Mouse (Mus musculus): ENCODE measurements around the gene Syne1. TPM values are rescaled to one million over a fixed set of nuclear protein-coding genes. Genes with fewer than 3 reads are reported as not detected.

Gene Syne1
- polyA plus RNA-seq, 1 experiment: 140 TPM

DNA sequence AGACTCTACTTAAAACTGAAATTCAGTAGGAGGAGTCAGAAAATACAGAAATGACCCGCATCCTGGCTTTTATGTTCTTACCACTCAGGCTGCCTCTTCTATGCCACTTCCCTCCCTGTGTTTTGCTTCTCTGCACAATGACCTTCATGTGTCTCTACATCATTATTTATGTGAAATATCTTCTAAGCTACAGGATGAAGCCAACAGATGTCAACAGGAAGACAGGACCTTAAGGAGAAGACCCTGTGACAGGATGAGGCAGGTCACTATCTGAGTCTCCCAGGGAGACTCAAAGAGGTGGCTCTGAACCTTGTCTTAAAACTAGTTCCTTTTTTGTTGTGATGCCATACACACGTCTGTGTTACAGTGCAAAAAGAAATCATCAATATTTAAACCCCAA is 353.9 kb downstream of the Syne1 start:
- Histone ChIP-seq H3K4me3 (ENCODE audit: insufficient read depth, low read depth, low read length) (no peak overlapping the region), H3K27ac (ENCODE audit: insufficient read depth, low read depth, low read length) (no peak overlapping the region), H3K4me1 (ENCODE audit: control insufficient read depth, insufficient read depth, low read length) (peaks cover 7% of the 10 kb centered on the region)
- WGBS: 88% methylated on average over 2 of the region's 2 CpGs
- no peak for TF ChIP-seq POLR2A (IDR thresholded peaks at IDR 0.05; ENCODE audit: insufficient read depth, low read depth, low read length)
- TF ChIP-seq CTCF (IDR thresholded peaks at IDR 0.05; ENCODE audit: insufficient read depth, low read depth, low read length): no peak

- 0 out of 2 replicates have a peak overlapping the region, but pooled peaks have one; percentile 51 for H3K27ac ChIP-seq (ENCODE audit: insufficient read depth, low read depth, low read length)
- H3K4me1 ChIP-seq (ENCODE audit: control insufficient read depth, insufficient read depth, low read length): peaks cover 7% of the 10 kb centered on the region
- H3K4me3 ChIP-seq (ENCODE audit: insufficient read depth, low read depth, low read length): no peak overlapping the region
- 90% methylated on average over 5 of the region's 5 CpGs for WGBS
- no peak for TF ChIP-seq POLR2A (IDR thresholded peaks at IDR 0.05; ENCODE audit: insufficient read depth, low read depth, low read length)
These were observed 355.0 kb downstream of the Syne1 start for GRCm38 (mm10) chr10:5196267-5196666.

GRCm38 (mm10) chr10:5195288-5195687 is 356.0 kb downstream of the Syne1 start:
- Histone ChIP-seq H3K4me3 (ENCODE audit: insufficient read depth, low read depth, low read length) (no peak overlapping the region), H3K4me1 (ENCODE audit: control insufficient read depth, insufficient read depth, low read length) (peaks cover 10% of the 10 kb centered on the region), H3K27ac (ENCODE audit: insufficient read depth, low read depth, low read length) (peak overlapping the region; percentile 66)
- TF ChIP-seq CTCF (IDR thresholded peaks at IDR 0.05; ENCODE audit: insufficient read depth, low read depth, low read length): no peak
- no peak for TF ChIP-seq POLR2A (IDR thresholded peaks at IDR 0.05; ENCODE audit: insufficient read depth, low read depth, low read length)
- WGBS: 56% methylated on average over 5 of the region's 5 CpGs

DNA sequence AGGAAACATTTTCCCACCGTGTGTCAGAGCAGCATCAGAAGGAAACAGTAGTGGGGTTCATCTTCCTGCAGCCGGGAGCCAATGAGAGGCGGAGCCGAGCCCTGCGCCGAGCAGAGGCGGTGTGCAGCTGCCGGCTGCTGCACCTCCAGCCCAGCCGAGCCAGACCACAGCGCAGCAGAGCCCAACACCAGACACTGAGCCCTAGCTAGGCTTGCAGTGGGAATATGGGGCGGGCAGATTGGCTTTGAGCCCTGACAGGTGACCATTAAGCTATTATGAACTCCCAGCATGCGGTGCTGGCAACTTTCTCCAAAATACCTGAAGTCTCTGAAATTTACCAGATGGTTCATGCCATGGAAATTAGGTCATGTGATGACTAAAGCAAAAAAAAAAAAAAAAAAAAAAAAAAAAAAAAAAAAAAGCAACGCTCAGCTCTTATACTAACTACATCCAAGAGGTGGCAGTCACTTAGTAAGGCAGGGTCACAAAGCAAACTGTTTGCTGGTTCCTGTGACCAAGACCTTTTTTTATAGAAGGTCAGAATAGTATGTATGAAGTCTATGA is 356.5 kb downstream of the Syne1 start:
- H3K4me3 ChIP-seq (ENCODE audit: insufficient read depth, low read depth, low read length): peak overlapping the region; percentile 69
- H3K27ac ChIP-seq (ENCODE audit: insufficient read depth, low read depth, low read length): peak overlapping the region; percentile 99
- TF ChIP-seq POLR2A (IDR thresholded peaks at IDR 0.05; ENCODE audit: insufficient read depth, low read depth, low read length) (peak; percentile 74), CTCF (IDR thresholded peaks at IDR 0.05; ENCODE audit: insufficient read depth, low read depth, low read length) (no peak)
- peaks cover 10% of the 10 kb centered on the region for H3K4me1 ChIP-seq (ENCODE audit: control insufficient read depth, insufficient read depth, low read length)
- 0% methylated on average over 13 of the region's 13 CpGs for WGBS

DNA sequence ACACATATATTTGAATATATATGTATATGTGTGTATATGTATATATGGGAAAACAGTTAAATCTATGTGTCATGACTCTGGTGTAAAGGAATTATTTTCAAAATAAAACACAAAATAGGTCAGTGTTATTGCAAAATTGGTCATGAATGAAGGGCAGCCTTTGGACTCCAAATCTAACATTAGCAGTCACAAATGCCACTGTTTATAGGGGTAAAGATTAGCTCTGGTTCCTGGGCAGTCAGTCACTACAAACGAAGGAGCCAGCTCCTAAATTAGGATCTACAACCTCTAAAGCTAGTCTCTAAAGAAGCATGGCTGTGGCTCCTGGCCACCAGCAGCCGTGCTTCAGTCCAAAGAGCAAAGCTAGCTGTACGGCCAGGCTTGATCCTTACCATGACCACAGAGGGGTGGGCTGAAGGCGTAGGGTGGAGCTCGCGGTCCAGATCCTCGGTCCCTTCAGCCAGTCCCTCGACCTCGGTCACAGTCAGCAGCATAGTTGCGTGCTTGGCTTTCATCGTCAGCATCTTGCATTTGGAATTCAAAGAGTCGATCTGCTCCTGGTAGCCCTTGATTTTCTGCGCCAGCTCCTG is 357.1 kb downstream of the Syne1 start:
- H3K4me1 ChIP-seq (ENCODE audit: control insufficient read depth, insufficient read depth, low read length): peaks cover 13% of the 10 kb centered on the region
- H3K4me3 ChIP-seq (ENCODE audit: insufficient read depth, low read depth, low read length): peak overlapping the region; percentile 69
- no peak for TF ChIP-seq CTCF (IDR thresholded peaks at IDR 0.05; ENCODE audit: insufficient read depth, low read depth, low read length)
- no peak for TF ChIP-seq POLR2A (IDR thresholded peaks at IDR 0.05; ENCODE audit: insufficient read depth, low read depth, low read length)
- 1% methylated on average over 13 of the region's 13 CpGs for WGBS
- peak overlapping the region; percentile 99 for H3K27ac ChIP-seq (ENCODE audit: insufficient read depth, low read depth, low read length)

DNA sequence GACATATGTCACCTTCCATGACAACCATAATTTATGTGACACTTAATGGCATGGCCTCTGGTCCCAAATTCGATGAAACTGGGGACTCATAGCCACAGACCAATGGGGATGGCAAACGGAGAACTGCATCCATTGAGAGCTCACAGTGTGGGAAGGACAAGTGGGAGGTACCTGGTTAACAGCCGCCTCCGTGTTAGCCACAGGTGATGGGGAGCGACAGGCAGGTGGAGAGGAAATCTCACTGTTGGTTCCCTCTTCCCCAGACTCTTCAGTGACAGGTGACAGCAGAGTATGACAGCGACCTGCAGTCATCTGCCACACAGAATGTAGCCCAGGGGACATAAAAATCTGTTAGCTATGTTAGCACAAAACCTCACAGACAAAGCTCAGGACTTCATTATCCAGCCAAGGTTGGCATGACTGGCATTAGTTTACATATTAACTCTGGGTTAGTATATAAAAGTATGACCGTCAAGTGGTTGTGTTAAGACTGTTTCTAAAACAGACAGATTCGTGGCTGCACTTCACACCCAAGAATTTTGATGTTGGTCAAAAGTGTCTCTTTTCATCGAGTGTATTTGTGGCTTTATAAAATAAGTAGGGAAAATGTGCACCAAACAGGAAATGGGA is 358.3 kb downstream of the Syne1 start:
- H3K4me3 ChIP-seq (ENCODE audit: insufficient read depth, low read depth, low read length): peak overlapping the region; percentile 27
- H3K27ac ChIP-seq (ENCODE audit: insufficient read depth, low read depth, low read length): peak overlapping the region; percentile 71; the same call in 1 of the 2 replicates
- H3K4me1 ChIP-seq (ENCODE audit: control insufficient read depth, insufficient read depth, low read length): peaks cover 13% of the 10 kb centered on the region
- no peak for TF ChIP-seq POLR2A (IDR thresholded peaks at IDR 0.05; ENCODE audit: insufficient read depth, low read depth, low read length)
- TF ChIP-seq CTCF (IDR thresholded peaks at IDR 0.05; ENCODE audit: insufficient read depth, low read depth, low read length): no peak
- WGBS: 61% methylated on average over 9 of the region's 9 CpGs

GRCm38 (mm10) chr10:5190756-5191155 is 360.5 kb downstream of the Syne1 start:
- H3K4me1 ChIP-seq (ENCODE audit: control insufficient read depth, insufficient read depth, low read length): peaks cover 13% of the 10 kb centered on the region
- WGBS: 40% methylated on average over 4 of the region's 4 CpGs
- no peak overlapping the region for H3K4me3 ChIP-seq (ENCODE audit: insufficient read depth, low read depth, low read length)
- H3K27ac ChIP-seq (ENCODE audit: insufficient read depth, low read depth, low read length): peak overlapping the region; percentile 83
- TF ChIP-seq CTCF (IDR thresholded peaks at IDR 0.05; ENCODE audit: insufficient read depth, low read depth, low read length) (no peak), POLR2A (IDR thresholded peaks at IDR 0.05; ENCODE audit: insufficient read depth, low read depth, low read length) (no peak)

DNA sequence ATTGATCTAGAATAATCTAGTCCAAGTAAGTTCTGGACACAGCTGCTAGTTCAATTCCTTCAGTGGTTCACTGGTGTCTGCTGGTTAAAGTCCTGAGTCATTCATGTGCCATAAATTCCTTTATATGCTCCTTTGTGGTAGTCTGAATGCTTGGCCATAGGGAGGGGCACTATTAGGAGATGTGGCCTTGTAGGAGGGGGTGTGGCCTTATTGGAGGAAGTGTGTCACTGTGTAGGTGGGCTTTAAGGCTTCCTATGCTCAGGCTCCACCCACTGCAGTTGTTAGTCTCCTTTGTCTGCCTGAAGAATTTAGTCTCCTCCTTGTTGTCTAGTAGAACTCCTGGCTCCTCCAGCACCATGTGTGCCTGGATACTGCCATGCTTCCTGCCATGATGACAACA is 362.4 kb downstream of the Syne1 start:
- TF ChIP-seq POLR2A (IDR thresholded peaks at IDR 0.05; ENCODE audit: insufficient read depth, low read depth, low read length): no peak
- no peak for TF ChIP-seq CTCF (IDR thresholded peaks at IDR 0.05; ENCODE audit: insufficient read depth, low read depth, low read length)
- no peak overlapping the region for H3K27ac ChIP-seq (ENCODE audit: insufficient read depth, low read depth, low read length)

More for the DNA sequence above, 362.4 kb downstream of the Syne1 start:
- Histone ChIP-seq H3K4me1 (ENCODE audit: control insufficient read depth, insufficient read depth, low read length) (peaks cover 9% of the 10 kb centered on the region), H3K4me3 (ENCODE audit: insufficient read depth, low read depth, low read length) (no peak overlapping the region)
